Mouse (Mus musculus) heart, postnatal 14 days (tissue): ENCODE data around the gene Shroom3. TPM values are rescaled to one million over a fixed set of nuclear protein-coding genes. Genes with fewer than 3 reads are reported as not detected.

Source experiments
- DNase-seq, 2 experiments: peaks; one replicate each; pipeline ENCODE4 v3.0.0; 2021 to 2022
- intact Hi-C: fragments of 180-260 bp; cut with DNase I; formaldehyde crosslinking; loops from one replicate; pipeline ENCODE4 v1.15.1; 2025
- long read RNA-seq, 2 experiments: library from polyadenylated mRNA; stranded (forward); transcript quantifications; one replicate each; pipeline ENCODE4 v2.0.0; 2021
- total RNA-seq, 2 experiments: library from RNA; stranded (reverse); gene quantifications; 2 replicates each; pipeline ENCODE4 v1.2.3; 2021

Shroom3 gene
- total RNA-seq, result 10 to 100 TPM; 33.4 to 37.7 TPM
- long read RNA-seq, experiment 1, partial matches to known transcripts, result 22 of 24 reads
- long read RNA-seq, experiment 1, other reads (novel, unspliced or antisense), result 2 of 24 reads
- long read RNA-seq, experiment 2, full-length matches to known transcripts, result 1 of 30 reads
- long read RNA-seq, experiment 2, partial matches to known transcripts, result 27 of 30 reads
- long read RNA-seq, experiment 2, other reads (novel, unspliced or antisense), result 2 of 30 reads

DNA sequence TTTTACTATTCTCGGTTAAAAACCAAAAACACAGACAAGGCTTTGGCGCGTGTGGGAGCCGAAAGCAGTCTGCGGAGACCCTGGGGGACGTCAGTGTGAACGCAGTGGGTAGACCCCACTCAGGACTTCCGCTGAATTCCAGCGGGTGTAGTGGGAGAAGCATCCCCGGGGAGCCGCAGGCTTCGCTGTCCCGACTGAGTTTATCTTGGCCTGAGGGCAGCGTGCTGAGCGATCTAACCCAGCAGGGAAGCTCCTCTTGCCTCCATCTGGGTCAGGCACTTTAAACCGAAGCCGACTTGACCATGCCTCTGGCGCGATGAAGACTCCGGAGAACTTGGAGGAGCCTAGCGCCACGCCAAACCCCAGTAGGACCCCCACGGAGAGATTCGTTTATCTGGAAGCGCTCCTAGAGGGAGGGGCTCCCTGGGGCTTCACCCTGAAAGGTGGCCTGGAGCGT lies at the start of gene Shroom3:
Gene Shroom3, plus strand, starts transcription at position 85 of the 457 bp plus-strand sequence.
- peak; percentile 29 to 42 for DNase-seq
- intact Hi-C loops, result loop anchor here (2.0 to 10.0 kb wide), 3 partner anchors 43 to 481 kb away; no protein-coding TSS in a partner anchor

- intact Hi-C loops, result no loop called here
- no peak for DNase-seq
Observed at GRCm38 (mm10) chr5:92633526-92633925, 49.7 kb upstream of the Shroom3 start.

DNA sequence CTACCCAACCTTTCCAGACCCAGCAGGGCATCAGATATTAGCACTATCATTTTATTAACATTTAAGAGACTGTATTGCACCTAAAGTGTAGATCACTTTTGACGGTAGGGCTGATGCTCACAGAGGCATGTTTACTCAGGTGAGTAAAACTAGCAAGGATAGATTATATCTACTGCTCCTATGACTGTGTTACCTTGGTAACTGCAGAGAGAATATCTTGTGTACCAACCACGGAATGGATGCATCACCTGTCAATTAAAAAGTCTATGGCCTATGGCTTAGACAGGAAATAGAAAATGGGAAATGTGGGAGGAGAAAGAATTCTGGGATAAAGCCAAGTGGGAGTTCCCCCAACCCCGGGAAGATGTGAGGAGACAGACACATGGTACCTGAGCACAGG lies 48.3 kb upstream of the Shroom3 start:
- intact Hi-C loops, result no loop called here
- no peak for DNase-seq

GRCm38 (mm10) chr5:92635891-92636290 lies 47.3 kb upstream of the Shroom3 start:
- DNase-seq, result no peak
- intact Hi-C loops, result no loop called here

GRCm38 (mm10) chr5:92640861-92641260 lies 42.4 kb upstream of the Shroom3 start:
- DNase-seq, result no peak
- intact Hi-C loops, result loop anchor here (10.0 kb wide), 1 partner anchor 116 kb away; no protein-coding TSS in a partner anchor

DNA sequence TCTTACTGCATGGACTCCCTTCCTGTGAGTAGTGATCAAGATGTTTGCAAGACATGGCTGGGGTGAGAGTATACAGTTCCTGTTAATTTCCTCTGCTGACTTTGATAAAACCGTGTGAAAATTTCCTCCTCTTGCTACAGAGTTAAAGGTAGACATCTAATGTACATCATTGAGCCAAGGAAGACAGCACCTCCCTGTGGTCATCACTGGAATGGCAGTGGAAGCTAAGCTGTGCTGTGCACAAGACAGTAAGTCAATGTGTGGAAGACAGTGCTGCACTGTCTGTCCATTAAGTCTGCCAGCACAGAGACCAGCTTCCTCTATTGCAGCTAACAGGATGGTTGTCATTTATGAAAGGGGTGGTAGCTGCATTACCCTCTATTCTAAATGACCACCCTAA lies 27.0 kb upstream of the Shroom3 start:
- DNase-seq, result peak; percentile 60 to 84
- intact Hi-C loops, result loop anchor here (2.0 to 5.0 kb wide), 2 partner anchors 149 to 195 kb away; partner anchors contain the start of gene Scarb2

GRCm38 (mm10) chr5:92664321-92664720 lies 18.9 kb upstream of the Shroom3 start:
- DNase-seq, result no peak
- intact Hi-C loops, result no loop called here

GRCm38 (mm10) chr5:92666860-92667259 lies 16.4 kb upstream of the Shroom3 start:
- DNase-seq, result no peak
- intact Hi-C loops, result no loop called here

DNA sequence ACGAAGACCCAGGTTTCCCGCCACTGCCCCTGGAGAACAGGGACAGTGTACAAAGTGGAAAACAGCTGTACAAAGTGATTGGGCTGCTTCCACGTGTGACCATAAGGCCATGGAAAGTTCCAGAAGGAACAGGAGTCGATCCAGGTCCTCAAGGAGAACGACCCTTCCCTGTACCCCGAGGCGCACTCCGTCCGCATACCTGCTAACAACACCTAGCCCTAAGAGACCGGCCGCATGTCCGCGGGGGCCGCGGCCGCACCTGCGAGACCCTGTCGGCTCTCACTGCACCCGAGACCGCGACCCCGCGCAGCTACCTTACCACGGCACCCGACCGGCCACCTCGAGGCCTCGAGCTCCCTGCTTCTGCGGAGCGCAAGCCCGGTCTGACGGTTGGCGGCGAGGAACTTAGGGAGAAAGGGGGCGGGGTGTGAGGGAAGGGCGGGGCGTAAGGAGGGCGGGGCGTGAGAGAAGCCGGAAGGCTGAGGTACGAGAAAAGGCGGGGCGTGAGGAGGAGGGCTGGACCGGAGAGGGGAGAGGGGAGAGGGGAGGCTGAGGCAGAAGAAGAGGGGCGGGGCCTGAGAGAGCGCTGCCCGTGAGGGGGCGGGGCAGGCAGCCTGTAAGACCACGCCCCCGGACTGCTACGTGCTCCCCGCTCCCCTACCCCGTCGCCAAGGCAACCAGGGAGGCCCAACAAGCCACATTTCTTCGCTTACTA lies 8.2 kb upstream of the Shroom3 start, which contains the start of gene Ccdc158:
Gene Ccdc158, minus strand, starts transcription at position 413 of the 715 bp plus-strand sequence.
- DNase-seq, result peak; percentile 50 to 64
- intact Hi-C loops, result no loop called here

- intact Hi-C loops, result no loop called here
- no peak for DNase-seq
Observed at GRCm38 (mm10) chr5:92675574-92675920, 7.7 kb upstream of the Shroom3 start.

- peak in 1 of 2 experiments; percentile 45 for DNase-seq
- intact Hi-C loops, result no loop called here
Observed at GRCm38 (mm10) chr5:92679441-92679840, 3.8 kb upstream of the Shroom3 start.

- intact Hi-C loops, result loop anchor here (2.0 to 10.0 kb wide), 3 partner anchors 45 to 483 kb away; no protein-coding TSS in a partner anchor
- DNase-seq, result no peak
Observed at GRCm38 (mm10) chr5:92681861-92682260, 1.4 kb upstream of the Shroom3 start.

DNA sequence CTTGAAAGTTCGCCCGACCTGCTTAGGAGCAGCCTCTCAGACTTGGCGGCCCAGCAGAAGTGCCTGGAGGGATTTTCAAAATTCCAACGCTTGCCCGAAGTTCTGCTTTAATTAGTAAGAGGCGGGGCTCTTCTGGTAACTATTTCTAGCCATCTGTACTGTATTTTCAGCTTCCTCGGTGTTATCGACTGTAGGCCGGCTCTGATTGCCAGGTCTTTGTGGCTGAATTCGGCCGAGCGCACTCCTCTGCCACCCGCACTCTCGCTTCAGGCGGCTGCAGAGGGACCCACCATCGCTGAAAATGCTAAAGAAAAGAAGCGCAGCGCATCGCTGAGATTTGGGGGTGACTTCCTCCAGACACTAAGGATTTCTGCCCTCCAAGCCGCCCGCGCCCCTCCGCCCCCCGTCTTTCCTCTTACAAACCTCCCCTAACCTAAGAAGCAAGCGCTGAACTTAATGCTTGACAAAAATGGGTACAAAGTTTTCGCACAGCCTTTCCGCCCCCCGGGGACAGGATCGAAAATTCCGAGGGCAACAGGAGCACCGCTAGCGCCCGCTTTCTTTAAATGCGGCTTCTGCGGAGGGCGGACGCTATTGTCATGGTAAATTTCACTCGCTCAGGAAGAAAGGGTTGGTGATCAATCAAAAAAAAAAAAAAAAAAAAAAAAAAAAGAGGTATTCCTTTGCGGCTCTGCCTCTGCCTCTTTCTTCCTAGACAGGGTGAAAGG lies 450 bp upstream of the Shroom3 start:
- intact Hi-C loops, result loop anchor here (2.0 to 10.0 kb wide), 3 partner anchors 44 to 482 kb away; no protein-coding TSS in a partner anchor
- peak; percentile 14 to 33 for DNase-seq

DNA sequence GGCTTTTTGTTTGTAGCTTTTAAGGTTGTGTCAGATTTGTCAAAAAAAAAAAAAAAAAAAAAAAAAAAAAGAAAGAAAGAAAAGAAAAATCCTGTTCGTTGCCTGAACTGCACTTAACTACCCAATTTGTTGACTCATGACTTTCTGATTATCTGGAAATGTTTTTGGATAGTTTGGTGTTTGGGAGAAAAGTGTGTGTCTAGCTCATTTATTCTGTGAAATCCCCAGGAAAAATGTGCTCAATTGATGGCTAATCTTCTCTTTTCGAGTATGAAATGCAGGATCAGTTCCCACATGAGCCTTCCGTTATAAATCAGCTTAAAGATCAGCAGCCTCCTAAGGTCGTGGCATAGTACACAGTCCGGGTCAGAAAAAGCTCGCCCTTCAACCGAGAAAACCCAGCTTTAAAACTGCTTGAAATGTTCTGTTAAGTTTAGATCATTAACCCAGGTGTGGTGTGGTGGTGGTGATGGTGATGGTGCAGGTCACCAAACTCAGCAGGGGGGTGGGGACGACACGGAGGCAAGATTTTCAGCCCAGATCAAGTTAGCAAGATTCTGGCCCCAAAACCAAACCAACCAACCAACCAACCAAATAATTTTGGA lies 738 bp downstream of the Shroom3 start:
- intact Hi-C loops, result loop anchor here (2.0 to 10.0 kb wide), 3 partner anchors 43 to 481 kb away; no protein-coding TSS in a partner anchor
- no peak for DNase-seq

DNA sequence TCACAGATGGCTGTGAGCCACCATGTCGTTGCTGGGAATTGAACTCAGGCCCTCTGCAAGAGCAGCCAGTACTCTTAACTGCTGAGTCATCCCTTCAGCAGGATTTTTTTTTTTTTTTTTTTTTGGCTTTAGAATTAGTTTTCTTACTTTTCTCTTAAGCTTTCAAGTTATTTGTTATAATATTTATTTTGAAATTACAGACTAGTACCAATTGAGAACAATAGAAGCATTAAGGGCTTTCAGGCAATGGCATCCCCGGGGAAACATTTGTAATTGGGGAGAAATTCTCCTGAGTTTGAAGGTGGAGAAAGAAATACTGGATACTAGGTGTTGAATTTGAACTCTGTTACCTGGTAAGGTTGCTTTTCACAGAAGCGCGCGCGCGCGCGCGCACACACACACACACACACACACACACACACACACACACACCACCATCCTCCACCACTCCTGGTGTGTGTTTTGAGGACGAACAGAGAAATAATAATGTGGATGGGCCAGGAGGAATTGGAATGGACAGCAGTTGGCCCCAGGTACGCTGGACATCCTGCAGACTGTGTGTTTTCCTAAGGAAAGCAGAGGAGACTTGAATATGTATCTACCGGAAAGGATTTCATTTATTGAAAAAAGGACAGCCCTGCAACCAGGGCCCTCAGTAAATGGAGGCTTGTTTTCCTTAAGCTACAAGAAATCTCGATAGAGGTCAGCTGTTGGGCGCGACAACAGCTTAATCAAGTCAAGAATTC lies 1.7 kb downstream of the Shroom3 start:
- no peak for DNase-seq

DNA sequence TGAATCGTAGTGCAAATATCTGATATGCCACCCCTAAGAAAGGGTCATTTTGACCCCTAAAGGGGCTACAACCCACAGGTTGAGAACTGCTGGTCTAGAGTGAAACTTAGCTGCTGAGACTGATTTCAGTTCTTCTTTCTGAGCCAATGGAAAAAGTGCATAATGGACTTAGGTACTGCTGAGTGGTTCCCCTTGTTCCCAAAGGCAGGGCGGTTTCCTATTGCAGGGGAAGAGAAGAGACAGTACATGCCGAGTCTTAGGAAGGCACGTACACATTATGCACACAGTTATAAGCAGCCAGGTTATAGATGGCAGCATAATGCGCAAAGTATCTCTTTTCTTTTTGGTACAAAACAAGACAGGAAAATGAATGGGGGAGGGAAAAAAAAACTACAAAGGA lies 4.9 kb downstream of the Shroom3 start:
- intact Hi-C loops, result loop anchor here (10.0 kb wide), 1 partner anchor 477 kb away; no protein-coding TSS in a partner anchor
- no peak for DNase-seq

More for the DNA sequence above, 1.7 kb downstream of the Shroom3 start:
- intact Hi-C loops, result loop anchor here (5.0 to 10.0 kb wide), 2 partner anchors 267 to 480 kb away; no protein-coding TSS in a partner anchor

GRCm38 (mm10) chr5:92688569-92688968 lies 5.3 kb downstream of the Shroom3 start:
- intact Hi-C loops, result loop anchor here (10.0 kb wide), 1 partner anchor 476 kb away; no protein-coding TSS in a partner anchor

DNA sequence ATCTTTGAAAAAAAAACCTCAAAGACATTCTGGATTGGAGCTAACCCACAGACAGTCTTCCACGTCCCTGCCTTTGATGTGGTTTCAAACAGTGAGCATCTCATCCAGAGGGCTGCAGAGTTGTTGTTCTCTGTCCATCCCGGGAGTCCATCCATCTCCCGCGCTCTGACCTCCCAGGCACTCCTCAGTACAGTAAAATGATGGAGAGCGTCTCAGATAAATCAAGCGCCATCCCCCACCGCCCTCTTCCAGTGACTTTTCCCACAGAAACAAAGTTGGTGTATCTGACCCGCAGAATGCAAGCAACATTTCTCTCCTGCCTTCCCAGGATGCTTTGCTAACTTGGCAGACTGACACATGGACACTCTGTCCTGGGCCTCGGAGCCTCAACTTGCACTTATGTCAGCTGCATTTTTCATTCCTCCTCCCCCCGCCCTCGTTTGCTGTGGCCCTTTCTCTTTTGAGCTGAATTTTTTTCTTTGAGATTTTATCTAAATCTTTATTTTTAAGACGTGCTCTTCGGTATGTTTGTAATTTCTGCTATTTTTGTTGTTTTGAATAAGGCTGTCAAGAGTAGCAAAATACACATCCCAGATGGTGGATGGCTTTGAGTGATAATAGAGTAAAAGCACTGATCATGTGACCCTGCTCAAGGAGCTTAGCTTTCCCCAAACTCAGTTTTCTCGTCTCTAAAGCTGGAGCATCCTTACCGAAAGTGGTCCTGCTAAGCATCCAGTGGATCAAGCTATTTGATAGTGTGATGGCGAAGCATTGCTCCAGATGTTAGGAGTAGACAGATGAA lies 9.2 kb downstream of the Shroom3 start:
- intact Hi-C loops, result no loop called here
- no peak for DNase-seq

More at GRCm38 (mm10) chr5:92688569-92688968, 5.3 kb downstream of the Shroom3 start:
- DNase-seq, result no peak
